Mouse (Mus musculus) limb, embryonic 14.5 days (tissue): ENCODE results near the gene Rhbdf1. TPM values are rescaled to one million over a fixed set of nuclear protein-coding genes. Genes with fewer than 3 reads are reported as not detected.

Experiments used
- ATAC-seq: fragments of 200-750 bp; cut with Nextera tagmentation; 2 replicates; pipeline ENCODE4 v1.8.0; 2017; ENCODE audit warnings: low read depth, moderate number of reproducible peaks, moderate TSS enrichment; ENCODE audit not compliant: low FRiP score
- DNase-seq: peaks from one replicate; pipeline ENCODE4 v3.0.0-alpha.2; 2015; ENCODE audit warnings: low spot score
- H3K27ac ChIP-seq: fragments of 300-500 bp; sonication (generic); replicated peaks from 2 replicates; pipeline ENCODE4 v1.5.1; 2014; ENCODE audit warnings: low read depth, mild to moderate bottlenecking, low read length, moderate library complexity, mixed read lengths
- H3K27me3 ChIP-seq: fragments of 300-500 bp; sonication (generic); 2 replicates; pipeline ENCODE4 v1.6.1; 2014; ENCODE audit warnings: low read length, mixed read lengths; ENCODE audit not compliant: control insufficient read depth, insufficient read depth
- H3K36me3 ChIP-seq: fragments of 300-500 bp; sonication (generic); 2 replicates; pipeline ENCODE4 v1.6.1; 2014; ENCODE audit warnings: mild to moderate bottlenecking, low read length, moderate library complexity, mixed read lengths; ENCODE audit not compliant: control insufficient read depth, insufficient read depth
- H3K4me1 ChIP-seq: fragments of 300-500 bp; sonication (generic); 2 replicates; pipeline ENCODE4 v1.6.1; 2014; ENCODE audit warnings: antibody characterized with exemption, low read length, mixed read lengths; ENCODE audit not compliant: control insufficient read depth, insufficient read depth
- H3K4me2 ChIP-seq: fragments of 300-500 bp; sonication (generic); replicated peaks from 2 replicates; pipeline ENCODE4 v1.6.1; 2014; ENCODE audit warnings: low read depth, mild to moderate bottlenecking, low read length, moderate library complexity; ENCODE audit not compliant: severe bottlenecking
- H3K4me3 ChIP-seq: fragments of 300-500 bp; sonication (generic); replicated peaks from 2 replicates; pipeline ENCODE4 v1.5.1; 2014; ENCODE audit warnings: low read length
- H3K9ac ChIP-seq: fragments of 300-500 bp; sonication (generic); 2 replicates; pipeline ENCODE4 v1.6.1; 2014; ENCODE audit warnings: mild to moderate bottlenecking, low read depth, low read length, moderate library complexity; ENCODE audit not compliant: severe bottlenecking
- H3K9me3 ChIP-seq: fragments of 300-500 bp; sonication (generic); 2 replicates; pipeline ENCODE4 v1.6.1; 2016; ENCODE audit warnings: low read length; ENCODE audit not compliant: control insufficient read depth
- POLR2A ChIP-seq: fragments of 200-500 bp; IDR thresholded peaks from 2 replicates; pipeline ENCODE4 v1.8.0; 2012; ENCODE audit warnings: inconsistent platforms, mild to moderate bottlenecking, moderate library complexity, borderline replicate concordance; ENCODE audit not compliant: insufficient read depth, insufficient read length; ENCODE audit errors: extremely low read depth
- WGBS: fragments of 180-500 bp; shearing (Covaris S2); extraction: QIAGEN DNeasy Blood & Tissue Kit; methylation state at CpG from one replicate; pipeline ENCODE4 v1.1.7; 2014; 5-methylcytosine and 5-hydroxymethylcytosine counted together
- polyA plus RNA-seq, 2 experiments: library from polyadenylated mRNA; depleted of rRNA in 1 of 2; stranded (reverse) in 1 of 2; unstranded in 1 of 2; fragments of >200 nt; fragmentation: Nextera tagmentation in 1 of 2; extraction: Ambion mirVana in 1 of 2; gene quantifications; 2 replicates each; pipeline versions ENCODE4 v1.2.1 to v1.2.3; 2012 to 2014

Rhbdf1 gene
- polyA plus RNA-seq, 2 experiments = 61.5 to 136 TPM

GRCm38 (mm10) chr11:32194626-32195025 lies 27.5 kb downstream of the Rhbdf1 start:
- 79% methylated on average over 5 of the region's 5 CpGs for WGBS
- Histone ChIP-seq H3K4me3 (no peak overlapping the region), H3K27me3 (no peaks in the 10 kb centered on the region), H3K9me3 (no peaks in the 10 kb centered on the region), H3K4me1 (no peaks in the 10 kb centered on the region), H3K9ac (no peak overlapping the region), H3K4me2 (no peak overlapping the region), H3K36me3 (no peaks in the 10 kb centered on the region), H3K27ac (no peak overlapping the region)
- no peak for TF ChIP-seq POLR2A
- DNase-seq = no peak
- ATAC-seq = no peak

DNA sequence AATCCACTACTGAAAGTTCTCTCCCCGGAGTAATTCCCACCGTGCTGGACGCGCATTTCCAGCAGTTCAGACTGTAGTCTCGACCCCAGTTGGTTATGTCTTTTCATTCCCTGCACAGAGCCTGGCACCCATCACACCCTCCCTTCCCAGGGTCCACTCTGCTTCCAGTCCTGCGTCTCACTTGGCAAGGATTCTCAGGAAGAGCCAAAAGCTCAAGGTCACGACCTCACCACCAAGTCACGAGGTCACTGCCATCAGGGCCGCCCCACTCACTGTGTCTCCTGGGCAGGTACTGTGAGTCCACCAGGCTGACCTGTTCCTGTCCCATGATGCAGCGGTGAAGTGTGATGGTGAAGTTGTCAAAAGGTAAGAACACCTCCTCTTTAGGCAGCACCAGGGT lies 28.0 kb downstream of the Rhbdf1 start:
- Histone ChIP-seq H3K27ac (no peak overlapping the region), H3K4me1 (no peaks in the 10 kb centered on the region), H3K4me2 (no peak overlapping the region), H3K36me3 (no peaks in the 10 kb centered on the region), H3K27me3 (no peaks in the 10 kb centered on the region), H3K9ac (no peak overlapping the region), H3K9me3 (no peaks in the 10 kb centered on the region), H3K4me3 (no peak overlapping the region)
- DNase-seq (no peak), ATAC-seq (no peak)
- WGBS = 75% methylated on average over 10 of the region's 10 CpGs
- TF ChIP-seq POLR2A = no peak

GRCm38 (mm10) chr11:32193156-32193555 lies 28.9 kb downstream of the Rhbdf1 start:
- DNase-seq (no peak), ATAC-seq (no peak)
- no peaks in the 10 kb centered on the region for H3K9me3 ChIP-seq
- no peak overlapping the region for H3K27ac ChIP-seq
- H3K36me3 ChIP-seq = no peaks in the 10 kb centered on the region
- TF ChIP-seq POLR2A = no peak
- no peaks in the 10 kb centered on the region for H3K27me3 ChIP-seq
- no peak overlapping the region for H3K4me2 ChIP-seq
- 78% methylated on average over 10 of the region's 10 CpGs for WGBS
- no peak overlapping the region for H3K4me3 ChIP-seq
- no peak overlapping the region for H3K9ac ChIP-seq
- no peaks in the 10 kb centered on the region for H3K4me1 ChIP-seq

GRCm38 (mm10) chr11:32190603-32191110 lies 31.4 kb downstream of the Rhbdf1 start:
- Histone ChIP-seq H3K4me3 (no peak overlapping the region), H3K27me3 (no peaks in the 10 kb centered on the region), H3K4me1 (no peaks in the 10 kb centered on the region), H3K36me3 (no peaks in the 10 kb centered on the region), H3K27ac (no peak overlapping the region), H3K9me3 (no peaks in the 10 kb centered on the region), H3K4me2 (no peak overlapping the region), H3K9ac (no peak overlapping the region)
- TF ChIP-seq POLR2A = no peak
- ATAC-seq (no peak), DNase-seq (no peak)
- 79% methylated on average over 11 of the region's 13 CpGs for WGBS

DNA sequence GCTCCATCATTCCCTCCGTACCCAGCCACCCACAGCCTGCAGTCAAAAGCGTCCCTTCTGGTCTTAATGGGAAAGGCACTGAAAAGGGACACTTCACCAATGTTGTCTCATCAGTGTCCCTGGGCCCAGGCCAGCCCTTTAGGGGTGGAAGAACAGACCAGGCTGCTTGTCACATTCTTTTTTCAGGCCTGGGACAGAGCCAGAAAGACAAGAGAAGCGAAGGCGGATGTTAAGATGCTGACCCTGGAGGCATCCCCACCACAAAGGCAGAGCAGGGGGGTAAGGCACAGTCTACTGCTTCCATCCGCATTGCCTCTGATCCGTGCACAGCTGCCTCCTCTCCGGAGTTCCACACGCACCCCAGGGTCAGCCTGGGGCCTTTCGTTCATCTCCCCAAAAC lies 32.0 kb downstream of the Rhbdf1 start:
- Histone ChIP-seq H3K27ac (no peak overlapping the region), H3K27me3 (no peaks in the 10 kb centered on the region), H3K9me3 (no peaks in the 10 kb centered on the region), H3K4me2 (no peak overlapping the region), H3K36me3 (no peaks in the 10 kb centered on the region), H3K4me1 (no peaks in the 10 kb centered on the region), H3K4me3 (no peak overlapping the region), H3K9ac (no peak overlapping the region)
- DNase-seq (no peak), ATAC-seq (no peak)
- 84% methylated on average over 9 of the region's 9 CpGs for WGBS
- TF ChIP-seq POLR2A = no peak

- H3K4me1 ChIP-seq = no peaks in the 10 kb centered on the region
- 54% methylated on average over 5 of the region's 5 CpGs for WGBS
- ATAC-seq = no peak
- no peak for TF ChIP-seq POLR2A
- H3K27me3 ChIP-seq = no peaks in the 10 kb centered on the region
- no peak overlapping the region for H3K4me3 ChIP-seq
- no peak overlapping the region for H3K27ac ChIP-seq
- DNase-seq = no peak
- H3K36me3 ChIP-seq = no peaks in the 10 kb centered on the region
- H3K4me2 ChIP-seq = no peak overlapping the region
- no peak overlapping the region for H3K9ac ChIP-seq
- no peaks in the 10 kb centered on the region for H3K9me3 ChIP-seq
Observed at GRCm38 (mm10) chr11:32189434-32189833, 32.7 kb downstream of the Rhbdf1 start.
